Mouse (Mus musculus) MEL-GATA-1-ER (cell line): ENCODE measurements around the gene Cryab.

ENCODE experiments used
- DNase-seq: peaks from one replicate; pipeline ENCODE4 v3.0.0-alpha.2; 2012; ENCODE audit warnings: low read depth; ENCODE audit errors: extremely low read depth

The Cryab gene

DNA sequence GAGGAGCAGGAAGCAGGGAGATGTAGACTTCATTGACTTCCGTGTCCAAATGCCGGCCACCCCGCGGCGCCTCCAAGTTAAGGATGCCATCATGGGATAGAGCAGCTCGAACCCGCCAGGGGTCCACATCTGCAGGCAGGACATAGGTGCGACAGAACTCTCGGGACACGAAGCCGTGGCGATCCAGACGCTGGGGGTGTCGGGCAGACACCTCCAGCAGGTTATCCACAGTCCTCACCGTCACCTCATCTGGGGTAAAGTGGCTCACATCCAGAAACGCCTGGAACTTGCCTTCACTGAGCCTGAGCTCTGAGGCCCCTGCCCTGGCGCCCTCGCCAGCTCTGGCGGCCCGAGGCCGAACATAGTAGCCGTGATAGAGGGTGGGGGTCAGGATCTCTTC is at the start of gene Cryab:
Cryab (plus strand) TSS at position 3 of the 400 bp plus-strand sequence.
- DNase-seq, result no peak

DNA sequence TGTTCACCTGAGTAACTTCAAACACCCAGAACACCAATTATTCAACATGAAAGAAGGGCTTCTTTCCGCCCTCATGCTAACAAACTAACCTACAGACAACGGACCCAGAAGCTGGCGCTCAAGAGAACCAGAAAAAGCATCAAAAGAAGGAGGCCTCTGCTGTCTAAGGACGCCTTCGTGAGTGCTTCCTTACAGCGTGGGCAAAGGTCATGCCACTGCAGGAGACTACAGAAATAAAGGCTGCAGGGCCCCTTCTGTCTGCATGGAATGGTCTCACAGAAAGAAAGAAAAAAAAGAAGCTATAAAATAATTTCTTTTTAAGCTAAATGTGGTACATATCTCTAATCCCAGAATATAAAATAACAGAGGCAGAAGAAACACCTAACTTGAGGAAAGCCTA is 46.2 kb upstream of the Cryab start:
- DNase-seq, result no peak

DNA sequence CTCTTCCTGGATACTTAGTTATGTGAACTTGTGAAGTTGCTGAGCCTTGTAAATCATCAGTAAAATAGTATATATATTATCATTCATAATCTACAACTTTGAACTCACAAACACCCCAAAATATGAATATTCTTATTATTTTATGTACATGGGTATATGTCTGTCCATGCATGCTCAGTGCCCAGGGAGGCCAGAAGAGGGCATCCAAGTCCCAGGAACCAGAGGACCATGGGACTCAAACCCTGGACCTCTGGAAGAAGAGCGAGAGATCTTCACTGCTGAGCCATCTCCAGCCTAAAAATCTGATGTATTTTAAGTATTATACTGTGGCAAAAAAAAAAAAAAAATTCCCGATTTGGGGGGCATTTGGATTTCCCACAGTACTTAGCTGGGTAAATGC is 42.0 kb upstream of the Cryab start:
- DNase-seq, result no peak

GRCm38 (mm10) chr9:50711337-50711736 is 39.8 kb upstream of the Cryab start:
- DNase-seq, result no peak

GRCm38 (mm10) chr9:50714188-50714587 is 36.9 kb upstream of the Cryab start:
- no peak for DNase-seq

DNA sequence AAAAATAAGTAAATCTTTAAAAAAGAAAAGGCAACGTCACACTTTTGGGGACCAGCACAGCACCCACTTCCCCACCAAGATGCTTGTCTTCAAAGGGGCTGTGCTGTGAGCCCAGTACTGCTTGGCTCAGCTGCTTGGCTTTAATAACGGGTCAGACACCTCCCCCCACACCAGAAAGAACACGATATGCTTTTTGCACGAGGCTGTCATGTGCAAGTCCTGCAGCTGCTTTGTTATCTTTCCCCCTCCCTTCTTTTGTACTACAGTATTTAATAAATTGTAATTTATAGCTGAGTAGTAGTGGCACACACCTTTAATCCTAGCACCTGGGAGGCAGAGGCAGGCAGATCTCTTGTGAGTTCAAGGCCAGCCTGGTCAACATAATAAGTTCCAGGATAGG is 32.2 kb upstream of the Cryab start:
- no peak for DNase-seq

DNA sequence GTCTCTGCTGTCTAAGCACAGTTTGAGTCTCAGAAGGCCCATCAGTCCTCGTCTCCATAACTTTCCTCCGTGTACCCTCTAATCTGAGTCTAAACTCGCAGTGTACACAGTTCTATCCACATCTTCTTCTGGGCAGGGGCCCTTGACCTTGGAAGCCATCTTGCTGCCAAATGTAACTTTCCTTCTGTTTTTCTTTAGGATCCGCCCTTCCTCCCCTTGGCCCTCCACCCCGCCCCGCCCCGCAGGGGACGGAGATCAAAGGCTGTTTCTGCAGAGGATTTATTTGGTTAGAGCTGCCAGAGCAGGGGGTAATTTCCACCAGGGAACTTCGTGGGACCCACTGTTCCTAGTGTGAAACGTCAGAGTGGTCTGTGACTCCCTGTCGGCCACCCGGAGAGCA is 30.1 kb upstream of the Cryab start:
- no peak for DNase-seq

- no peak for DNase-seq
These were observed 28.6 kb upstream of the Cryab start for GRCm38 (mm10) chr9:50722451-50722911.

GRCm38 (mm10) chr9:50723406-50723805 is 27.7 kb upstream of the Cryab start:
- DNase-seq, result no peak

DNA sequence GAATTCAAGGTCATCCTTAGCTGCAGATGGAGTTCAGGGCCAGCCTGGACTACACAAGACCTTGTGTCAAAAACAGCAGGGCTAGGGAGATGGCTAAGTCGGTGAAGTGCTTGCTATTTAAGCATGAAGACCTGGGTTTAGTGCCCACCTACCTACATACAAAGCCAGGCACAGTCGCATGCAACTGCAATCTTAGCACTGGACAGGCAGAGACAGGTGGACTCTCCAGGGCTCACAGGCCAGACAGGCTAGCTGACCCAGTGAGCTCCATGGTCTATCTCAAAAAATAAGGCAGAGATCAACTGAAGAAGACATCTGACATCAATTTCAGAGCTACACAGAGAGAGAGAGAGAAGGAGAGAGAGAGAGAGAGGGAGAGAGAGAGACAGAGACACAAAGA is 27.0 kb upstream of the Cryab start:
- DNase-seq, result no peak

DNA sequence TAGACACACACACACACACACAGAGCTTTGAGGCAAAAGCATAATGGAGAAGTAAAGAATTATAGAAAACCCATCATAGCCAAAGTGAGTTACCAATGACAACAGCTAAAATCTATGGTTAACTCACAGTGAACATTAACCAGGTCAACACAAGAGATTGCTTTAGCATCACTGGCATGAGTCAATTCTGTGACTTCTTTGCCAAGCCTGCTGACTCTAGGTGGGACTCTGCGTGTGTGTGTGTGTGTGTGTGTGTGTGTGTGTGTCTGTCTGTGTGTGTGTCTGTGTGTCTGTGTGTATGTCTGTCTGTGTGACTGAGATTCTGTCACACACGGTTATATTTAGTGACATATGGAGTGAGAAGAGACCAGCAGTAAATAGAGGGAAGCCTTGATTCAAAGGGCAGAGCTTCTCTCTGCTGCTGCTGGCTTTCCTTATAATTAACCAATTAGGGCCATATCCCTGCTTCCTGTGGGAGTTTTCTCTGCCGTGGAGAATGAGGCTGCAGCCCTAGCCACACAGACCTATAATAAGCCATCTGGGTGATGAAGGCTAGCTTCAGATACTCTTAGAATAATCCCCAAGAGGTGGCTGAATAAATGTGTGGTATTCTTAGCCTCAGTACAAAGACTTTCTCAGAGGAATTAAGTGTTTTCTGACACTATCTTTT is 26.3 kb upstream of the Cryab start:
- DNase-seq, result no peak

DNA sequence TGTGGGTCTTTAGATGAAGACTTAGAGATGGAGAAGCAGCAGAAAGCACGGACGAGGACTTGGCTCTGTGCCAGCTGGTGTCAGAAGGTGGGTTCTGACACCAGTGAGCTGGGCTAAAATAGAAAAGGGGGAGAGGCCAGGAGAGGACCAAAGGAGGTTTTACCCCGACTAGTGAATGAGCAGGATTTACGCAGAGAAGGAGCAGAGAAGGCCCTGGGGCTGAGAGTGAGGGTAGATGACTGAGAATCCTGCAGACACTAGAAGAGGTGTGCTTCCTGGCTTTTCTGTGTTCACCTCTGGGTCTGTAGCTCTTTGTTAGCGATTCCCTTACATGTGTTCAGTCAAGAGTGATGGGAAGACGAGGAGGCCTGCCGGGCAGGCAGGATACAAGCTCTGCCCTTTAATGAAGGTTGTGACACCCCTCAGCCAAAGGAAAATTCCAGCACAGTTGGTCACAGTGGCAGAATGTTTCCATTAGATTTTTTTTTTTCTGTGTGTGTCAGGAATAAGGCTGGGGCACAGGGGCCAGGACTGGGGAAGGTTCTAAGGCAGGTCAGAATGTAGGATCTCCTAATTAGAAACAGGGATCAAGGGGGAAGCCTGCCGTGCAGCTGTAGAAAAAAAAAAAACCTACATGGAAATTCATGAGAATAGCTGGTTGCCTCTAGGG is 25.1 kb upstream of the Cryab start:
- no peak for DNase-seq

DNA sequence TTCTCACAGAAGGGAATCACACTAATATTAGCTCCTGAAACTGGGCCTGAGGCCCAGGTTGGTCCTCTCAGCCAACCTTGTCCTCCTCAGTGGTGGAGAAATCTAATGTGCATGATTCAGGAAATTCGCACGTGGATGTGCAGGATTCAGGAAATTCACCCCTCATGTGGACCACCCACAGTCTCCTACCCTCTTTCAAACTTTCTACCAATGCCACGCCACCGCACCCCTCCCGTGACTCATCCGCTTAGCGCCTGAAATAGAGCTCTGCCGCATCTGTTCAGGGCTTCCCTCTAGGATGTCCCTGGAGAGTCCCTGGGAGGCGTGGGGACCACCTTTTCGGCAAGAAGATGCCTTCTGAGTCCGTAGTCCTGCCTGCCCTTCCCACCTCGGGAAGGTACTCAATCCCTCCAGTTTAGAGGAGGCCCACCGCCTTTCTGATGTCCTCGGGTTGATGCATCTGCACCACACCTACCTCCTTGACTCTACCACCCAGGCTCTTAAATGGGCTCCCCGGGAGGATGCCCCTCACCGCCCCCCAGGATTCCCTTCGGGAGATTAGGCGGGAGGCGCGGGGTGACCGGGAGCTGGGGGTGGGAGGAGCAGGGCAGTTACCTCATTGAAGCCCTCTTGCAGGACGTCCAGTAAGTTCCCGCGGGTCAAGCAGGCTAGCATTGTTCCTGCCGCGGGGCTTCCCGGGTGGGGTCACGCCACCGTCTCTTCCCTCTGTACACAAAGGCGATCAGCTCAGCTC is 23.8 kb upstream of the Cryab start:
- no peak for DNase-seq

GRCm38 (mm10) chr9:50727925-50728651 is 23.0 kb upstream of the Cryab start:
- DNase-seq, result no peak

DNA sequence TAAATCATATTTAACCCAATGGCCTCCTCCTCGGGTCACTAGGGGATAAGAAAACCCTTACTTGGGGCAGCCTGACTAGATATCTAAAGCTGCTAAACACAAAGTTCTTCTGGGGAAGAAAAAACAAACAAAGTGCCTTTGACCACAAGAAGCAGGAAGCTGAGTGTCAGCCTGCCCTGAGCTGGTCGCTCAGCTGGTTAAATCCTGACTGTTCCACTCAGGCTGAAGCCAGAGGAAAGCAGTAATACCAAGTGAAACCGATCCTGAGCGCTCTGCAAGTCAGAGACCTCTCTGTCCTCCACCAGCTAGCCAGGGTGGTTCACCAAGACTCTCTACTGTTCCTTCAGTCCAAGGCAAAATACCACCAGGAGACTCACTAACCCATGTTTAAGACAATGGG is 21.5 kb upstream of the Cryab start:
- DNase-seq, result no peak

GRCm38 (mm10) chr9:50732560-50732959 is 18.6 kb upstream of the Cryab start:
- DNase-seq, result no peak

- peak; percentile 43 for DNase-seq
These were observed 16.1 kb upstream of the Cryab start for GRCm38 (mm10) chr9:50734989-50735388.

- DNase-seq, result peak; percentile 77
These were observed 11.9 kb upstream of the Cryab start, which contains the start of gene Dixdc1 for GRCm38 (mm10) chr9:50738914-50739870. Dixdc1 (minus strand) TSS chr9:50739517.

- no peak for DNase-seq
These were observed 10.0 kb upstream of the Cryab start for GRCm38 (mm10) chr9:50740867-50741784.
